Mouse (Mus musculus) cerebellum, postnatal 25 days (tissue): ENCODE data around the gene Pald1.
A peak's percentile ranks its signal among the peaks of the same experiment; 100 is the strongest.

Experiments used
- DNase-seq, 2 experiments: peaks; one replicate each; pipeline ENCODE4 v3.0.0; 2021; ENCODE audit warnings: mixed read lengths in 2 of 2

Pald1 gene

DNA sequence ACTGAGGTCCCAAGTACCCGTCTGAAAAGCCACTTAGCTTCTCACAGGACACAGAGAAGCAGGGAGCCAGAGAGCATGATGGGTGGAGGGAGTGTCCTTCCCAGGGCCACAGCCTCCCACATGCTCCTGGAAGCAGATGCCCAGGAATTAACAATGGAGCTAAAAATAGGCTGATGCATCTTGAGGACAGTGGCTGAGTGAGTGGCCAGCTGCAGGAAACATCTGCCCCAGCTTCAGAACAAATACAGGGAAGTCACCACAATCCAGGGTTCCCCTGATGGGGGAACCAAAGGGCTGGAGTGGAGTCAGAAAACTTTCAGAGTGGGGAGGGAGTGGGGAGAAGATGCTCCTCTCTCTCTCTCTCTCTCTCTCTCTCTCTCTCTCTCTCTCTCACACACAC, 17.4 kb downstream of the Pald1 start:
- no peak for DNase-seq

DNA sequence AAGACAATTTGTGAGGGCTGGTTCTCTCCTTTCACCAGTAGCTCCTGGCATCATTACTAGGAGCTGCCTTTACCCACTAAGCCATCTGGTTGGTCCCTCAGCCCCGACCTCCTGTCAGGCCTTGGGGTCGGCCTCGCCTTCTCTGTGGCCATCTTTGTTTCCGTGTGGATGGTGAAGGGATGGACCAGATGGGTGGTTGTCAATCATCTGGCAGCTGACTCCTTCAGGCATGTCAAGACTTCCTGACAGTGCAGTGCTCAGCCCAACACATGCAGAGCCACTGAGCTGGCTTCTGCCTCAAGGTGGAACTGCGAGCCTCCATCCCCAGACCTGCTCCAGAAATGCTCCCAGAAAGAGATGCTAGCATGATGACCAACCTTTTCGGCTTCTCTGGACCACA, 18.9 kb downstream of the Pald1 start:
- no peak for DNase-seq

DNA sequence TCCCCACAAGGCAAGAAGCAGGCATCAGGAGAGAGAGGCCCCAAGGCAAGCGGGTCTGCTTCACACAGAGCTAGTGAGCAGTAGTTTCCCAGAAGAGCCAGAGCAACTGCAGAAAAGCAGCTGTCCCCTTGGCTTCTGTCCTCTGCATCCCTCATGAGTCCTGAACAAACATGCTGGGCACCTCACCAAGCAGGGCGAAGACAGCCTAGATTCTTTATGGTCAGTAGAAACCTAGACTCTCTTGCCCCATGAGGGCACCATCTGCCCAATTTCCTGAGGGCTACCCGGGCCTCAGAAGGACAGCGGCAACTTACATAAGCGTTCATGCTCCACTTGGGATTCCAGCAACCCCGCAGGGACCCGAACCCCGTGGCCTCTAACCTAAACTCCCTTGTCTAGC, 20.3 kb downstream of the Pald1 start:
- DNase-seq: peak; percentile 53 to 59

DNA sequence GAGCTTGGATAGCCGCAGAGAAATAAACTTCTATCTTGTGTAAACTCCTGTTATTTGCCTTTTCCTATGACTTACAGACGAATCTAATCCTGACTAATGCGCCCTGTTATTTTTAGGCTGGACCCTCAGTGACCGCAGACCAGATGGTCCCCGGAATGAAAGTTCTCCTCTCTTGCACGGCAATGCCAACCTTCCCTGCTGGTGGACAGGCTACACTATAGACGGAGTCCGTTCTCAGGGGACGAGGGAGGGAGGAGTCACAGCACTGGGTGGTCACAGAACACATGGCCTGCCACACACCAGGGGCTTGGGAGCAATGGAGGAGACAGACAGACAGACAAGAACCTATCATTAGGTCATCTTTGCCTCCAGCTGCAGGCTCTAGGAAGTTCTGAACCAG, 20.8 kb downstream of the Pald1 start:
- DNase-seq: peak; percentile 29 to 37

DNA sequence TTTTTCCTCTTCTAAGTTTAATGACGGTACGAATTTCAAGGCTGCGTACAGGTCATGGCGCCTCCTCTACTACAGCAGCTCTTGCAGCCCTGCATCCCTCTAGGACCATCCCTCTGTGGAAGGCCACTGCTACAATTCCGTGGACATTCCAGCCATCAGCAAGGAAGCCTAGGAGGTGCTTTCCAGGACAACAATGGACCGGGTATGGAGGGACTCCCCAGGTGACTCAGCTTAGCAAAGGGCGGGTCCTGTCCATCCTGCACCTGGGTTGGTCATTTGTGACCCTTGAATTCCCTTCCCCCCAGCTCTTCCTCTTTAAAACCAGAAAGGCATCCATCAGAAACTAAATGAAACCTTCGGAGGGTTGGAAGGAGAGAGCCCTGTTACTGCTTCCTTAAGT, 22.7 kb downstream of the Pald1 start:
- DNase-seq: no peak

DNA sequence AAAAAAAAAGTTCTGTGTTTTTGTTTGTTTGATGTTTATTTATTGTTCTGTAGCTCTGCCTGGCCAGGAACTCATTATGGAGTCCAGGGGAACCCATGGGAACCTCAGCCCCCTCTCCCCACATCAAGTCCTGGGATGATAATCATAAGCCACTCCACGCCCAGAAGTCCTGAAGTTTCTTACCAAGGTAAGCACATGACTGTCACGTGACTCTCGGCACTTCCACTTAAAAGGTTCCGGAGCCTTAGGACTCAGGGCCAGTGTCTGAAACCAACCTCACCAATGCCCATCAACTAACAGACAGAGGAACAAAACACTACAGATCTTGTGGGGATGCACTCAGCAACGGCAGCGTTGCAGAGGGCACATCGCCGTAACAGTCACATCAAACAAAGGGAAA, 23.9 kb downstream of the Pald1 start:
- no peak for DNase-seq

DNA sequence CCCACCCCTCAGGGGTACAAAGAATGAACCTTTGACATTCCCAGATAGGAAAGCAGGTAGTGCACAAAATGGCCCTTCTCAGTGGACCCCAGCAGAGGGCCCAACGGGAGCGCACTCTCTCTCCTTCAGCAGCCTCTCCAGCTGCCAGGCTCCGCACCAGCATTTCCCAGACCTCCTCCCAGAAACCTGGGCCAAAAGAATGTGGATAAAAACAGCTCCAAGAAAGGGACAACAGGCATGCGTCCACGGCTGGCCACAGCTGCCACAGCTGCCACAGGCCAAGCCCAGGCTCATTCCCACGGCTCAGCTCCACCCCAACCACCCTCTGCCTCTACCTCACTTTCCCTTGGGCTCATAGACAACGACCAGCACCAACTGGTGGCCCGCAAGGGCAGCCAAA, 25.7 kb downstream of the Pald1 start:
- no peak for DNase-seq

DNA sequence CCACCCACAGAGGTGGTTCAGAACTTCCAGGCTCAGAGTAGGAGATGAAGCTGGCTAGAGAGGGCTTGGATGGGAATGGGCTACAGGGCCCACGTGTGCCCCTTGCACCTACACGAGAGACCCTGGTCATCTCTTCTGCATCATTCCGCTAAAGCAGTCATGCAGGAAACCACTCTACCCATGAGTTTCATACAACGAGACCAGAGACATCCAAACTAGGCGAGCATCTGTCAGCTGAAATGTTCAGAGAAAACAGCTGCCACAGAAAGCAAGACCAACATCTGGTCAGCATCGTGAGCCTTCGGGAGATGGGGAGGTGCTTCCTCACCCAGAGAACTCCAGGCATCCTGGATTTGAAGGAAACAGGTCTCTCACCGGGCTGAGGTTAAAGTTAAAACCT, 26.8 kb downstream of the Pald1 start:
- DNase-seq: no peak

DNA sequence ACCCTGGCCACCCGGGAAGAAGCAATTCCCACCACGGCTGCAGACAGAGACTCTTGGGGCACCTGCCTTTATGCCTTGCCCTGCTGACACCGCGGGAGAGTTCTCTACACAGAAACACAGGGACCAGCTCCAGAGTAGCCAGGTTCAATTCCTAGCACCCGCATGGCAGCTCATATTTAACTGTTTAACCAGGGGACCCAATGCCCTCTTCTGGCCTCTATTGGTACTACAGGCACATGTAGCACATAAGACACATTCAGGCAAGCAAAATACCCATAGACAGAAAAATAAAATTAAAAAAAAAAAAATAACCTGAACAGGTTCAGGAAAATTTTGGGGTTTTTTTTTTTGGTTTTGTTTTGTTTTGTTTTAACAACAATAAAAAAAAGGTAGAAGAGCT, 27.2 kb downstream of the Pald1 start:
- DNase-seq: no peak

DNA sequence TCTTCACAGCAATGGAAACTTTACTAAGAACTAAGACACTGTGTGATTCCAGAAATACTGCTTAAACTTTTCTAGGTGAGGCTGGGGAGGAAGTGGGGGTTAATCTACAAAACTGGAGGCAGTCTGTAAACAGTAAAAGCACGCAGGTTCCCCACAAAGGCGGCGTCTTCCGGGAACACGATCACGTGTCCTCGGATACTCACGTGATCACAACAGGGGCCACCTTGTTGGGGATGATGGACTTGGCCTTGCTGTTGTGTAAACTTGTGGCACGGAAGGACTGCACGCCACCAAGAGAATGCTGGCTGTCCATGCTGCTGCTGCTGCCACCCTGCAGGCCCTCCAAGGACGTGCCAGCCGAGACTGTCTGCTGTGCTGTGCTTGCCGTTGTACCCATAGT, 27.7 kb downstream of the Pald1 start:
- no peak for DNase-seq

DNA sequence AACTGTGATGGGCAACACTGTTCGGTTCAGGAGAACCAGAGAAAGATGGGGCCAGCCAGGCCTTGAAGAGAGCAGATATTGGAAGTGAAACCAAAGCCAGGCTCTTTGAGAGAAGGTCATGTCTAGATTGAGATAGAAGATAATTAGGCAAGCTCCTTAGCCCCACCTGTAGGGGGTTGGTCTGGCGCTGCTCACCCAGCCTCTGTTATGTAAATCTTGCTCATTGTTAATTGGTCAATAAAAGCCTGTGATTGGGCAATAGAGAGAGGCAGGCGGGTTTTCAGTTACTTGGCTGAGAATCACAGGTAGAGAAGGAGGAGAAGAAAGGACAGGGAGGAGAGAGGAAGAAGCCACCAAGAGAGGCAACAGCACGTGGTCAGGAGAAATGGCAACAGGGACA, 32.1 kb downstream of the Pald1 start:
- DNase-seq: no peak

DNA sequence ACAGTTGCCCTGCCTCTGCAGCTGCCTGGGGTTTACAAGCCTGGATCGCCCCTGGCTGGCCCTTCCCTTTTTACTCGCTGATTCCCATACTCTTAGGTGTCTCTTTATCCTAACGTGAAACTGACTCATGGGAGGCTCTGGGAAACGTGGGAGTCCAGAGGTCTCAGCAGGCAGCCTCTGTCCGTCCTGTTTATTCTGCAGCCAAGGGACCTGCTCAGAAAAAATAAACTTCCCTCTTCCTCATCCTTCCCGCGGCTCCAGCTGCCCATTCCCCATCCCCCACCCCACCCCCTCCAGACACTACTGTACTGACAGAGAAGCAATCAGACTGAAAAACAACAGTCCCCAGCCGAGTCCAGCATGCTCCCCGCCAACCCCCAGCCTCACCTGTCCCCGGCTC, 37.0 kb downstream of the Pald1 start:
- DNase-seq: no peak

DNA sequence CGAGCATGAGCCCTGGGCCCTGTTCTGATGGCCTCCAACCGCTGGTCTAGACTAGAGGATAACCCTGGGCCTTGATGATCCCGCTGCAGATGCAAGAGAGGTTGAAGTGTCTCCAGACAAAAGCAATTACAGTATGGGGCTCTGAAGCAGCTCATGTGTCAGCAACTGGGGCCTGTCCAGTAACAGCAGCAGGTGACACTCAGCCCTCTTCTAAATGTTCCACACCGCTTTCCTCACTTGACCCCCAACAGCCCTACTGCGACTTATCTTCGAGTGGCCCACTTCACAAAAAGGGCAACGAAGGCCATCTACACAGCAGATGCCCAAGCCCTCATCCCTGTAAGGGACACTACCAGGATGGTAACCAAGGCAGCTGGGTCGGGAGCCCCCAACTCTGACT, 38.2 kb downstream of the Pald1 start:
- DNase-seq: no peak

DNA sequence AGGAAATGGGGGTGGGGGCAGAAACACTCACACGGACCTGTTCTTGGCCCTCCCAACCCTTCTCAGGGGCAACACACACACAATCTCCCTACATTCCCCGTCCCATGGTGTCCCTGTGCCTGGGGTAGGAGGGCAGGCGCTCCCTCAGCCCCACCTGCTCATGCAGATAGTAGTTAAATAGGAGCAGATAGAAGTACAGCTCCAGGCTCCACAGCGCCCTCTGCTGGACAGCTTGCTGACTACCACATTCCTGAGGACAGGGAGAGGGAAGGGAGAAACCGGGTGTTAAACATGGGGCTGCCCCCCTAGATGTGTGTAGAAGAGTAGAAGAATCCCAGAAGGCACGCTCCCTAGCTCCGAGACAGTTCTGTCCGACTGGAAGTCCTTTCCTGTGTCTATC, 39.4 kb downstream of the Pald1 start:
- peak; percentile 71 to 82 for DNase-seq

DNA sequence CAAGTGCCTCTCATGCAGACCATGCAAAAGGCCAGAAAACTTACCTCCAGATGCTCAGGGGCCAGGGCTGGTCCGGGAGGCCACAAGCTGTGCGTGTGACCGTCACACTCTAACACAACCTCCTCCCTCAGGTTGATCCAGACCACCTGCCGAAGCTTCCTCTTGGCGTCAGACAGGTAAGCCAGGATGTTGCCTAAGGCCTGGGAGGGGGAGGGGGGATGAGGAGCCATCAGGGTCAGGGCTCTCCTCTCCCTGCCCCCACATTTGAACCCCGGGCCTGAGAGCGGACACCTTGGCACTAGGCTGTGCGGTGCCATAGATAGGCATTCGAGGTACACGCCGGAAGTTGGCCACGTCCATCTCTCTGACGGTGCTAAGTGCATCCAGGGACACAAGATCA, 40.6 kb downstream of the Pald1 start:
- DNase-seq: no peak

DNA sequence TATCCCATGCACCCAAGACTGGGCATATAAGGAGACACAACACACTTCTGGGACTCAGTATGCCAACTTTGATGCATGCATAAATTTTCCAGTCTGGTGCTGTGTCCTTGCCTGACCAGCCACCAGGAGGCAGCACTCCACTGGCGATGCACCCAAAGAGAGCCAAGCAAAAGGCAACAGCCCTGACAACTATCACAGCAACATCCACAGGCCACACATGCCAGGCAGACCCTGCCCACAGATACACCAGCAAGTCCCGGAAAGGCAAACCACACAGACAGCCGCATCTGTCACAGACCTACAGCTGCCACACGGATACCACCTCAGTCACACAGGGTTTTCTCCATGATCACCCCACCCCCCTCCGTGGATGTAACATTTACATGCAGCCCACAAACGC, 41.8 kb downstream of the Pald1 start:
- peak; percentile 83 to 89 for DNase-seq

DNA sequence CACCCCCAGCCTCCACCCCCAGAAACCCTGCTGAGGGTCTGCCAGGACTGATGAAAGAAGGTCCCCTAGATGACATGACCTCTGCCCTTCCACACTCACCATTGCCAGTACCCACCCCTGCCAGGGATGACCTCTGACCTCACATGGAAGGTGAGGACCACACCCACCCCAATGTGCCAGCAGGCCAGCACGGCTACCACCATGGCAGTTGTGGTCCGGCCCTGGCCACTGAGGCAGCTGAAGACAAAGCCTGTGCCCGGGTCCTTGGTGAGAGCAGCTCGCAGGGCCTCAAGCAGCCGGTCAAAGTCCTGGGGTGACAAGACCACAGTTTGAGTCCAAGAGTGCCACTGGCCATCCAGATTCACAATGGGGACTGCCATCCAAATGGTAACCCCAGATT, 42.3 kb downstream of the Pald1 start:
- no peak for DNase-seq

DNA sequence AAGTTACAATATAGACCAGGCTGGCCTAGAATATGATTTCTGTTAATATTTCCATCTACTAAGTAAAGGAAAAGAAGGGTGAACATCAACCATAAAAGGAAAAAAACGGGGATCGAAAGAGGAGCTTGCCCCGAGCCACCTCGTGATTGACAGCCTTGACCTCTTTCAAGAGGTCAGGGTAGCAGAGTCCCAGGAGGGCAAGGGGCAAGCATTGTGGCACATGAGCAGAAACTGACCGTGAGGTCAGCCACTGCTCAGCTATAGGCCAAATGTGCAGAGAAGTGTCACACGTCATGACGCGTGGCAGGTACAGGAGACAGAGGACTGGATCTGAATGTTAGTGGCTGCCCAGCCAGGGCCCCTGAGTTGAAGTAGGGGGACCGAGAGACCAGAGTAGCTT, 43.1 kb downstream of the Pald1 start:
- no peak for DNase-seq

DNA sequence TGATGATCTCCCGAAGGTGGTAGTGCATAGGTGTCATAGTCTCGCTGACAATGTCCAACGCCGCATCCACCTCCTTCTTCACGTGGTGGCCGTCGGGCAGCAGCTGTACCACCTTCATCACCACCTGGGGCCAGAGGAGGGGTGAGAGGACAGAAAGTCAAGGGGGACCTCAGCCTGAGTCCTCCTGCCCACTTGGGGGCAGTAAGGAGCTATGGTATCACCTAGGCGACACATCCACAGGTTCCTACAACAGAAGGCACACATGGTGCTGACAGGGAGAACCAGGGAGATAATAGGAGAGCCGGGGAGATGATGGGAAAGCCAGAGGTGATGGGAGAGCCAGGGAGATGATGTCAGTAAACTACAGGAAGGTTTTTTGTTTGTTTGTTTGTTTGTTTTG, 44.1 kb downstream of the Pald1 start:
- no peak for DNase-seq

DNA sequence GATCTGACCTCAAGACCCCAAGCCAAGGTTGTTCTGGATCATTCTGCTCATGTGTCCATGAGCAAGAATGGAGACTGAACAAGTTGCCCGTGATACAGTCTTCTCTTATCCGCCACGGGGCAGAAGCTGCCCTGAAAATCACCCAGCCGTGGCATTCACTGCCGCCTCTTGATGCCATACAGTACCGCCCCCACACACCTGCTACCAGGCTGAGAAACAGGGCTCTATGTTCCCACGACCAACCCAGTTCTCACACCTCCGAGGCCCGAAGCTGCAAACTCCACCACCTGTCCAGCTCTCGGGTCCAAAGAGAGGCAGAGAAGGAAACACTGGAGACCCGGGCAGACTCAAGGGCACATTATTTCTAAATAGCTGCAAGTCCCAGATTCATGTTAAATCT, 45.7 kb downstream of the Pald1 start:
- no peak for DNase-seq

DNA sequence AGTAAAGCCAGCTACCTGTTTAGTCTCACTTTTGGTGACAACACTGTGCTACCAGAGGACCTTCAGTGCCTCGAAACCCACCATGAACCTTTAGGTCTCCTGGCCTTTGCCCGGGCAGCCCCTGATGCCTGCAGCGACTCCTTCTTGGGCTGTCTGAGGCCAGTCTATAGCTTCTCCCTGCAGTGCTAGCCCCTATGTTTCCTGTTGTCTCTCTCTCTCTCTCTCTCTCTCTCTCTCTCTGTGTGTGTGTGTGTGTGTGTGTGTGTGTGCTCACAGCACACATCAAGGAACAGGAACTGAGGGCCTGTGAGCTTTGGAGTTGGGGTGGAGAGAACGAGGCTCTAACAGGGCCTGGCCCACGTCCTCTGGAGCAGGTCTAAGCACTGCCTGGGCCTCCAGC, 46.7 kb downstream of the Pald1 start:
- no peak for DNase-seq

DNA sequence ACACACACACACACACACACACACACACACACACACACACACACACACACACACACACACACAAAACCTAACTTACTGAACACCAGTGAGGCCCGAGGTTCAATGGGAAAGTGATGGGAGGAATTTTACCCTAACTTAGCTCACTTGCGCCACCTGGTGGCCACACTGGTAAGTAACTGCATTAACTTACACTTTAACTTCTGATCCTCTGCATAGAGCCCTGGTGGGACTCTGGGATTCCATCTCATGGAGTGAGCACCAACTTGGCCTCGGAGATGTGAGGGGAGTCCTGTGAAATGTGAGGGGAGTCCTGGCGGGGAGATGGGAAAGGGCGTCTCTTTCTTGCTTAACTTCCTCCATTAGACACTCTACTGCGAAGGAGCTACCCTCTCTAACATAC, 47.2 kb downstream of the Pald1 start:
- peak; percentile 84 to 92 for DNase-seq

DNA sequence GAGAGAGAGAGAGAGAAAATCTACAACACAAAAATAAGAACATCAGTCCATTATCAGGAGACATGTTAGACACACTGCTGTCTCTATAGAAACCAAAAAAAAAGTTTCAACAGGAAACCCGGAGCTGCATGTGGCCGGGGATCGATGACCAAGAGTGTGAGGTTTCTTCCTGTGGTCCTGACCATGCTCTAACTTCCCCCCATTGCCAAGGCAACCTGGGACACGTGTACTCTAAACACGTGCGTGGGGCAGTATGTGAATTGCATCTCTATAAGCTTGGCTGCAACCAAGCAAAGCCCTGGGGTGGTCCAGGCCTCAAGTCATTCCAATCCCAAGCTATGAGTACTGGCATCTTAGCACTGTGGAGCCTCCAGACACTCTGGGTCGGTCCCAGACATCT, 48.8 kb downstream of the Pald1 start:
- no peak for DNase-seq

DNA sequence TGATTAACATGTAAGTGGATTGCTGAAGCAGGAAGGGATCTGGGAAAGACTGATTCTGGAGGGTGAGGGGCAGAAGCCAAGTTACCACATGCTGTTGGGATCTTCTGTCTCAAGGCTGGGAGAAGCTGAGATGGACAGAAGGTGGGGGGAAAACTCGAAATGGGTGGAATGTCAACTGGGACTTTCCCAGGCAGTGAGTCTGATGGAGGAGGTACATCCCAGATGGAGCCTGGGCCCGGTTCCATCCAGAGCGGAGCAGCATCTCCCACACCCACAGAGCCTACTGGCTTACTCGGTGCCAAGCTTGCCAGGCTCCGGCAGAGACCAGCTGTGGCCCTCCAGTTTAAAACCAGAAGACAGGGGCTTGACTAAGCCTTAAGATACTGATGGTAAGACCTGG, 52.3 kb downstream of the Pald1 start:
- peak; percentile 84 to 89 for DNase-seq

DNA sequence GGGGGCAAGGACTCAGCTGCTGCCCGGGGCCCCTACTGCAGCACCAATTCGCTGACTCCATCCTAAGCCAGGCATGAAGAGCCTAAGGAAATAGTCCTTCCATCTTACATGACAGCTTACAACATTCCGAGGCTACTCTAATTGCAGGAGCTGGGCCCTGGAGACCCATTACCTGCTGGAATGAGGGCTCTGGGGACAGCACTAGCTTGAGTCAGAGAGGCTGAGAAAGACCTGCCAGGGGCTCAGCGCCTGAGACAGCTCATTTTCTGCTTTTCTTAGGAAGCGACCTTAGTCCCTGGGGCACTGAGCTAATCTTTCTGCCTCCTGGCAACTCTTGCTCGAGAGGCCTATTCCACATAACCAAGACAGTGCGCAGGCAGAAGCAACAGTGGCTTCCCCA, 54.4 kb downstream of the Pald1 start:
- no peak for DNase-seq

DNA sequence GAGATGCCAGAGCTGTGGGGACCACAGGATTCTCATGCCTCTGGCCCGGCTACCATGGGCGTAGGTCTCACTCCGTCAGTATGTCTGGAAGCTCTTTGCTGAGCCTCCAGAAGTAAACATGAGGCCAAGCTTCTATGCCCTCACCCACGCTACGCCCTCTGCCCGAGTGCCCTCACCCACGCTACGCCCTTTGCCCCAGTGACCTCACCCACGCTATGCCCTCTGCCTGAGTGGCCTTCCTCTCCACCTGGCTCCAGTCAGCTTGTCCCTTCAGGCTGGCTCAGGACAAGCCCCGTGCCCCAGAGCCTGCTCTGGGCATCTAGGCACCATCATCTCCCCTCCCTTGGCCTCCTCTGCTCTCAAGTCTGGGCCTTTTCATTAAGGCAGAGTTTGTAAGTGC, 55.8 kb downstream of the Pald1 start:
- DNase-seq: no peak
